Mouse (Mus musculus) spleen, adult 2 months (tissue): ENCODE results near the gene Epha2.

Experiments
- CTCF ChIP-seq: fragments of 200-500 bp; IDR thresholded peaks from 2 replicates; pipeline ENCODE4 v1.5.1; 2011; ENCODE audit warnings: mild to moderate bottlenecking, inconsistent platforms; ENCODE audit not compliant: insufficient read depth, insufficient read length, insufficient replicate concordance; ENCODE audit errors: extremely low read depth
- POLR2A ChIP-seq: fragments of 200-500 bp; IDR thresholded peaks from 2 replicates; pipeline ENCODE4 v1.6.1; 2011; ENCODE audit warnings: low read depth, low read length, inconsistent platforms

DNA sequence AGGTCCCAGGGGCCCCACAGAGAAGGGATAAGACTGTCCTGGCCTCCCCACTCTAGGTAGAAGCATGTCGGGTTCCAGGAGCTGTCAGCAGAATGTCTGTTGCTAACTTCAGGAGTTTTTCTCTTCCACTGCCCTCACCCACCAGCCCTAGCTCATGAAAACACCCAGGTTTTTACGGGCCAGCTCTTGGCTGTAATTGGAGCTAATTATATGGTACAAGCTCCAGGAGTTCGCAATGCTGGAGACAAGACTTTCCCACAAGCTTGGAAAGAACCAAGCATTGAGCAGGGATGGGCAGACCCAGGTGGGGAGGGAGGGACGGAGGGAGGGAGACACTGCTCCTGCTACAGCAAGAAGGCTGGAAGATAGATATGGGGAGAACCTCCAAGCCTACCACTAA is 26.0 kb downstream of the Epha2 start:
- TF ChIP-seq CTCF, result no peak
- no peak for TF ChIP-seq POLR2A
